Mouse (Mus musculus) MEL (cell line): ENCODE results near the gene Prkci. TPM values are rescaled to one million over a fixed set of nuclear protein-coding genes. Genes with fewer than 3 reads are reported as not detected.

ENCODE experiments used
- DNase-seq: peaks from one replicate; pipeline ENCODE4 v3.0.0; 2011; ENCODE audit warnings: low read depth, low spot score
- H3K27ac ChIP-seq: 2 replicates; pipeline ENCODE4 v1.5.1; 2012; ENCODE audit warnings: low read depth, mild to moderate bottlenecking, control low read depth, low read length, moderate library complexity; ENCODE audit not compliant: control insufficient read depth
- H3K27me3 ChIP-seq, 2 experiments: fragments of 150-350 bp in 1 of 2; sonication (generic) in 1 of 2; 2 replicates each; pipeline ENCODE4 v1.6.1; 2012; ENCODE audit warnings: low read length in 2 of 2, mild to moderate bottlenecking in 2 of 2, improper control_type of control experiment in 1 of 2, moderate library complexity in 1 of 2; ENCODE audit not compliant: insufficient read depth in 2 of 2, control insufficient read depth in 1 of 2
- H3K36me3 ChIP-seq, 2 experiments: 2 replicates each; pipeline ENCODE4 v1.6.1; 2012 to 2014; ENCODE audit warnings: low read length in 2 of 2, improper control_type of control experiment in 1 of 2, inconsistent platforms in 1 of 2, mild to moderate bottlenecking in 1 of 2; ENCODE audit not compliant: insufficient read depth in 2 of 2, control insufficient read depth in 1 of 2
- H3K4me1 ChIP-seq, 2 experiments: fragments of 150-350 bp in 1 of 2; sonication (generic) in 1 of 2; 2 replicates each; pipeline ENCODE4 v1.6.1; 2012; ENCODE audit warnings: low read length in 2 of 2, improper control_type of control experiment in 1 of 2, mild to moderate bottlenecking in 1 of 2; ENCODE audit not compliant: insufficient read depth in 2 of 2, control insufficient read depth in 1 of 2
- H3K4me3 ChIP-seq, 2 experiments: fragments of 150-350 bp in 1 of 2; sonication (generic) in 1 of 2; 2 replicates each; pipeline ENCODE4 v1.5.1; 2012; ENCODE audit warnings: low read depth in 2 of 2, low read length in 2 of 2, mild to moderate bottlenecking in 2 of 2, moderate library complexity in 2 of 2, control low read depth in 1 of 2, improper control_type of control experiment in 1 of 2; ENCODE audit not compliant: control insufficient read depth in 1 of 2, insufficient read depth in 1 of 2
- H3K79me2 ChIP-seq: 2 replicates; pipeline ENCODE4 v1.6.1; 2012; ENCODE audit warnings: mild to moderate bottlenecking, low read length, moderate library complexity; ENCODE audit not compliant: control insufficient read depth, poor library complexity, insufficient read depth
- H3K9ac ChIP-seq: 2 replicates; pipeline ENCODE4 v1.6.1; 2012; ENCODE audit warnings: low read depth, mild to moderate bottlenecking, control low read depth, low read length, moderate library complexity; ENCODE audit not compliant: control insufficient read depth, poor library complexity, severe bottlenecking
- H3K9me3 ChIP-seq: fragments of 150-350 bp; sonication (generic); replicated peaks from 2 replicates; pipeline ENCODE4 v1.6.1; 2012; ENCODE audit warnings: mild to moderate bottlenecking, low read length, improper control_type of control experiment, moderate library complexity; ENCODE audit not compliant: insufficient read depth
- CTCF ChIP-seq, 3 experiments: IDR thresholded peaks in 2 of 3; conservative IDR thresholded peaks in 1 of 3; 2 replicates each; pipeline ENCODE4 v1.5.1; 2011 to 2012; ENCODE audit warnings: low read length in 3 of 3, low read depth in 2 of 3, mild to moderate bottlenecking in 2 of 3, improper control_type of control experiment in 1 of 3, inconsistent platforms in 1 of 3, mixed read lengths in 1 of 3, moderate library complexity in 1 of 3; ENCODE audit not compliant: control insufficient read depth in 1 of 3, insufficient read depth in 1 of 3, poor library complexity in 1 of 3, severe bottlenecking in 1 of 3
- ELF1 ChIP-seq: IDR thresholded peaks from 2 replicates; pipeline ENCODE4 v1.6.1; 2014; ENCODE audit warnings: low read depth, mild to moderate bottlenecking, inconsistent platforms, low read length, improper control_type of control experiment, moderate library complexity
- ETS1 ChIP-seq: IDR thresholded peaks from 2 replicates; pipeline ENCODE4 v1.6.1; 2012; ENCODE audit warnings: low read depth, mild to moderate bottlenecking, inconsistent platforms, low read length, improper control_type of control experiment, moderate library complexity
- GABPA ChIP-seq: IDR thresholded peaks from 2 replicates; pipeline ENCODE4 v1.6.1; 2012; ENCODE audit warnings: low read depth, mild to moderate bottlenecking, inconsistent platforms, low read length, improper control_type of control experiment, moderate library complexity
- GATA1 ChIP-seq: IDR thresholded peaks from 2 replicates; pipeline ENCODE4 v1.6.1; 2011; ENCODE audit warnings: low read depth, low read length, improper control_type of control experiment
- HCFC1 ChIP-seq: IDR thresholded peaks from 2 replicates; pipeline ENCODE4 v1.6.1; 2012; ENCODE audit warnings: low read depth, mild to moderate bottlenecking, inconsistent platforms, low read length, improper control_type of control experiment, moderate library complexity
- JUND ChIP-seq: IDR thresholded peaks from 2 replicates; pipeline ENCODE4 v1.6.1; 2011; ENCODE audit warnings: low read depth, mild to moderate bottlenecking, improper control_type of control experiment, low read length
- KAT2A ChIP-seq: conservative IDR thresholded peaks from 2 replicates; pipeline ENCODE4 v1.6.1; 2012; ENCODE audit warnings: low read depth, low read length, improper control_type of control experiment, inconsistent platforms
- MAX ChIP-seq: IDR thresholded peaks from 2 replicates; pipeline ENCODE4 v1.6.1; 2011; ENCODE audit warnings: low read length, improper control_type of control experiment
- MAZ ChIP-seq: IDR thresholded peaks from 2 replicates; pipeline ENCODE4 v1.6.1; 2012; ENCODE audit warnings: low read depth, mild to moderate bottlenecking, inconsistent platforms, low read length, improper control_type of control experiment
- MEF2A ChIP-seq: IDR thresholded peaks from 2 replicates; pipeline ENCODE4 v1.6.1; 2014; ENCODE audit warnings: low read depth, mild to moderate bottlenecking, inconsistent platforms, low read length, improper control_type of control experiment; ENCODE audit not compliant: poor library complexity, insufficient replicate concordance, severe bottlenecking; ENCODE audit errors: extremely low read depth
- MYC ChIP-seq: IDR thresholded peaks from 2 replicates; pipeline ENCODE4 v1.6.1; 2011; ENCODE audit warnings: low read depth, mild to moderate bottlenecking, low read length, improper control_type of control experiment, moderate library complexity
- POLR2AphosphoS2 ChIP-seq: IDR thresholded peaks from 2 replicates; pipeline ENCODE4 v1.6.1; 2011; ENCODE audit warnings: low read length, improper control_type of control experiment
- RAD21 ChIP-seq: IDR thresholded peaks from 2 replicates; pipeline ENCODE4 v1.6.1; 2011; ENCODE audit warnings: mild to moderate bottlenecking, low read depth, low read length, improper control_type of control experiment
- TAL1 ChIP-seq: IDR thresholded peaks from 2 replicates; pipeline ENCODE4 v1.6.1; 2012; ENCODE audit warnings: mild to moderate bottlenecking, inconsistent platforms, low read length, moderate library complexity, mixed read lengths
- UBTF ChIP-seq: IDR thresholded peaks from 2 replicates; pipeline ENCODE4 v1.6.1; 2012; ENCODE audit warnings: low read depth, mild to moderate bottlenecking, inconsistent platforms, low read length, improper control_type of control experiment, moderate library complexity, borderline replicate concordance; ENCODE audit not compliant: insufficient read depth
- USF2 ChIP-seq, 2 experiments: IDR thresholded peaks; 2 replicates each; pipeline ENCODE4 v1.6.1; 2011 to 2012; ENCODE audit warnings: improper control_type of control experiment in 2 of 2, low read length in 2 of 2, borderline replicate concordance in 1 of 2, inconsistent platforms in 1 of 2, low read depth in 1 of 2, mild to moderate bottlenecking in 1 of 2; ENCODE audit not compliant: insufficient read depth in 1 of 2
- ZNF384 ChIP-seq: IDR thresholded peaks from 2 replicates; pipeline ENCODE4 v1.6.1; 2012; ENCODE audit warnings: low read depth, mild to moderate bottlenecking, inconsistent platforms, low read length, improper control_type of control experiment
- polyA plus RNA-seq, 2 experiments: library from polyadenylated mRNA; stranded (reverse) in 1 of 2; unstranded in 1 of 2; fragments of >175 nt in 1 of 2; fragments of >200 nt in 1 of 2; gene quantifications; 2 replicates each; pipeline versions ENCODE4 v1.2.1 to v1.2.4; 2012; ENCODE audit warnings: low replicate concordance in 2 of 2, low read depth in 1 of 2; ENCODE audit not compliant: insufficient read length in 2 of 2, insufficient read depth in 1 of 2, missing spikeins in 1 of 2
- total RNA-seq: library from RNA; depleted of rRNA; stranded (reverse); fragments of 300-350 nt; gene quantifications from 2 replicates; pipeline ENCODE4 v1.2.3, GENCODE M21; 2012

Prkci gene
- total and polyA plus RNA-seq, 3 experiments: 9.0 to 18.3 TPM; not detected in 1

- H3K9me3 ChIP-seq: no peaks in the 10 kb centered on the region
- H3K36me3 ChIP-seq: peaks cover 0 to 2% of the 10 kb centered on the region in 2 experiments; a peak in 2 of 4 replicates
- TF ChIP-seq ZNF384: no peak
- TF ChIP-seq CTCF (IDR thresholded peaks at IDR 0.05 in 2 of 3, conservative IDR thresholded peaks at IDR 0.05 in 1 of 3; ENCODE audit: control insufficient read depth in 1 of 3, insufficient read depth in 1 of 3, low read depth in 2 of 3, low read length in 3 of 3, poor library complexity in 1 of 3, severe bottlenecking in 1 of 3): no peak
- TF ChIP-seq HCFC1: no peak
- TF ChIP-seq MAX: no peak
- TF ChIP-seq RAD21: no peak
- TF ChIP-seq UBTF: no peak
- no peak for TF ChIP-seq GATA1
- TF ChIP-seq ELF1: no peak
- no peak for DNase-seq
- H3K27me3 ChIP-seq: no peaks in the 10 kb centered on the region
- H3K4me1 ChIP-seq: 0 out of 4 replicates have a peak, but pooled peaks cover 0 to 3% of the 10 kb centered on the region in 2 experiments
- no peaks in the 10 kb centered on the region; the same call in 1 of the 2 replicates for H3K79me2 ChIP-seq
- no peak overlapping the region for H3K4me3 ChIP-seq
- no peak overlapping the region for H3K27ac ChIP-seq
- H3K9ac ChIP-seq: no peak overlapping the region
Measured at GRCm38 (mm10) chr3:31019287-31019686, 23.7 kb downstream of the Prkci start.

DNA sequence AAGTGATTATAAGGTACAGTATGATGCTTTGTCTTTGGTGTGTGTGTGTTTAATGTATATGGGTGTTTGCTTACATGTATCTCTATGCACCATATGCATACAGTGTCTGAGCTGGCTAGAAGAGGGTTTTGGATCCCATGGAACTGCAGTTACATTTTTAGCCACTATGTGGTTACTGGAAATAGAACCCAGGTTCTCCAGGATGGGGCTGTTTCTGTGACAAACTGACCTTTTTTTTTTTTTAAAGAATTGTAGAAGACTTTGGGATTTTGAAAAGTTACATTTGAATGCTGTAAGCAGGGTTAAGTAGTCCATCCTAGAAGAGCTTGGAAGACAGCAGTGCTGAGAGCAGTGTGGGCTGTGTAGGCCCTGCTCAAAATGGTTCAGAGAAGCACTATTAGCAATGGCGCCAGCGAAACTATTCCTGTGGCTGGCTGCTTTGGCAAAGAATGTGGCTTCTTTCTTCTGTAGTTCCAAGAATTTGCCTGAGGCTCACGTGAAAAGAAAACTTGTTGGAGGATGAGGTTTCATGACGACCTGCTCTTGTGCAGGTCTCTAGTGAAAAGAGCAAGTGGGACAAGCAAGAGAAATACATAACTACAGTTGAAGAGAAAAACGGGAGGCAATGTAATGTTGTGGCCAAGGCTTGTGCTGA, 24.4 kb downstream of the Prkci start:
- Histone ChIP-seq H3K27ac (no peak overlapping the region), H3K9me3 (no peaks in the 10 kb centered on the region), H3K4me3 (no peak overlapping the region), H3K27me3 (no peaks in the 10 kb centered on the region), H3K4me1 (0 out of 4 replicates have a peak, but pooled peaks cover 0 to 3% of the 10 kb centered on the region in 2 experiments), H3K36me3 (peaks cover 0 to 2% of the 10 kb centered on the region in 2 experiments; a peak in 2 of 4 replicates), H3K79me2 (no peaks in the 10 kb centered on the region; the same call in 1 of the 2 replicates), H3K9ac (no peak overlapping the region)
- TF ChIP-seq ELF1 (no peak), TAL1 (no peak), RAD21 (no peak), MAZ (no peak), MAX (no peak), MEF2A (no peak), POLR2AphosphoS2 (no peak), GABPA (no peak), GATA1 (no peak), JUND (no peak), ETS1 (no peak), KAT2A (no peak), MYC (no peak), USF2 (IDR thresholded peaks at IDR 0.05; ENCODE audit: borderline replicate concordance in 1 of 2, insufficient read depth in 1 of 2, low read depth in 1 of 2, low read length in 2 of 2) (no peak)
- no peak for DNase-seq
